Mouse (Mus musculus) layer of hippocampus, adult 9-11 months (tissue): ENCODE data around the gene Flot1.

Source experiments
- DNase-seq: peaks from one replicate; pipeline ENCODE4 v3.0.0; 2022

The Flot1 gene

GRCm38 (mm10) chr17:35869346-35870067 is 46.5 kb downstream of the Flot1 start:
- DNase-seq, result no peak

- DNase-seq, result peak; percentile 84
Measured at GRCm38 (mm10) chr17:35870151-35870883, 47.3 kb downstream of the Flot1 start.

- no peak for DNase-seq
Measured at GRCm38 (mm10) chr17:35870884-35871696, 48.1 kb downstream of the Flot1 start.

GRCm38 (mm10) chr17:35873774-35874519 is 50.9 kb downstream of the Flot1 start:
- DNase-seq, result peak; percentile 70

- DNase-seq, result peak; percentile 34
Measured at GRCm38 (mm10) chr17:35874721-35875120, 51.7 kb downstream of the Flot1 start.

- DNase-seq, result peak; percentile 95
Measured at GRCm38 (mm10) chr17:35879245-35880057, 56.4 kb downstream of the Flot1 start, which contains the start of gene Dhx16. Dhx16 (plus strand) TSS chr17:35879819.
